Mouse (Mus musculus): ENCODE measurements around the gene Clhc1. TPM values are rescaled to one million over a fixed set of nuclear protein-coding genes. Genes with fewer than 3 reads are reported as not detected.

Gene Clhc1
- polyA plus RNA-seq, 1 experiment = not detected

DNA sequence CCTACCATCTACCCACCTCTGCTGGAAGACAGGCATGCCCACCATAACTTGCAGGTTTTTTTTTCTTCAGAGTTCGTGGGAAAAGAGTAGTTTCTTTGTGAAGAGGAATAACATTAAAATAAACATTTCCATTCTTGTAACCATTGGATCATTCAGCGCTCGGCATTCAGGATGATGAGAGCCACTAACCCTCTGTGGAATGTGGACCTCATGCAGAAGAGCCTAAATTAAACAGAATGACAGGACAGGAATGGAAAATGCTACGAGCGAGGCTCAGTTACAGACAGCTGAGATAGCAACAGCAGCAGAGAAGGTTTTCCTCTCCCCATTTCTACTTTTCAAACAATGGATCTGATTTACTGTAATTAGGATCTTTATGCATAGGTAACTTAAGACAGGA, 78.8 kb downstream of the Clhc1 start:
- WGBS = 49% methylated on average over 5 of the region's 5 CpGs
- H3K4me1 ChIP-seq (ENCODE audit: control insufficient read depth, insufficient read depth, low read length) = no peaks in the 10 kb centered on the region
- no peak overlapping the region for H3K4me3 ChIP-seq (ENCODE audit: insufficient read depth, low read depth, low read length)
- TF ChIP-seq POLR2A (IDR thresholded peaks at IDR 0.05; ENCODE audit: insufficient read depth, low read depth, low read length) = no peak
- no peak for TF ChIP-seq CTCF (IDR thresholded peaks at IDR 0.05; ENCODE audit: insufficient read depth, low read depth, low read length)
- H3K27ac ChIP-seq (ENCODE audit: insufficient read depth, low read depth, low read length) = no peak overlapping the region

DNA sequence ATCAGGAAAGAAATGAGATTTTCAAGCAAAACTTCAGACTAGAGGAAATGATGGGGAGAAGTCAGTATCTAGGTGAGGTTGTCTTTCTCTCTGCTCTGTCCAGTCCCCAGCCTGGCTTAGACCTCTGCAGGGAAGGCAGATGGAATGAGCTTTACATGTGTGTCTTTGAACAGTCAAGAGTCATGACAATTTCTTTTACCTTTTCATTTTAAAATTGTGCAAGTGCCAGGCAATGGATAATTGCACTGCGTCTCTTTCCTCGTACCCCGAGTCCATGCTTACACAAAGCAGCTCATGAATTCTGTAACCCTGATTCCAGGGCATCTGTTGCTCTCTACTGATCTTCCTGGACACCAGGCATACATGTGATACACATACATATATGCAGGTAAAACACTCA, 80.0 kb downstream of the Clhc1 start:
- no peak overlapping the region for H3K4me3 ChIP-seq (ENCODE audit: insufficient read depth, low read depth, low read length)
- 94% methylated on average over 3 of the region's 3 CpGs for WGBS
- no peak for TF ChIP-seq CTCF (IDR thresholded peaks at IDR 0.05; ENCODE audit: insufficient read depth, low read depth, low read length)
- peaks cover 3% of the 10 kb centered on the region for H3K4me1 ChIP-seq (ENCODE audit: control insufficient read depth, insufficient read depth, low read length)
- H3K27ac ChIP-seq (ENCODE audit: insufficient read depth, low read depth, low read length) = no peak overlapping the region

Other genes with a start within 250 kb of the Clhc1 start
- 43.0 TPM in 1 of 2 replicates, not detected in the other for gene Ccdc88a, start 174.3 kb upstream of the Clhc1 start, polyA plus RNA-seq (2012; ENCODE audit: insufficient read depth, insufficient read length, low replicate concordance, missing spikeins)
- not detected in 2 replicates for gene Prorsd1, start 32.9 kb upstream of the Clhc1 start, polyA plus RNA-seq (2012; ENCODE audit: insufficient read depth, insufficient read length, low replicate concordance, missing spikeins)
- gene Mtif2, start 21.5 kb upstream of the Clhc1 start, polyA plus RNA-seq (2012; ENCODE audit: insufficient read depth, insufficient read length, low replicate concordance, missing spikeins) = not detected in 2 replicates
- 1,253 TPM in 1 of 2 replicates, not detected in the other for gene Rps27a, start 159 bp downstream of the Clhc1 start, polyA plus RNA-seq (2012; ENCODE audit: insufficient read depth, insufficient read length, low replicate concordance, missing spikeins)
- gene Rtn4, start 145.0 kb downstream of the Clhc1 start, polyA plus RNA-seq (2012; ENCODE audit: insufficient read depth, insufficient read length, low replicate concordance, missing spikeins) = 230 and 407 TPM in 2 replicates